Mouse (Mus musculus): ENCODE data around the gene Slc7a15. TPM values are rescaled to one million over a fixed set of nuclear protein-coding genes. Genes with fewer than 3 reads are reported as not detected.
"Not testable (repeated sequence)": the region's sequence is repeated elsewhere in the genome, so short reads cannot be mapped to it uniquely, and the experiment has no call there.

The Slc7a15 gene
- polyA plus RNA-seq, 1 experiment from 2014 or later = not detected

DNA sequence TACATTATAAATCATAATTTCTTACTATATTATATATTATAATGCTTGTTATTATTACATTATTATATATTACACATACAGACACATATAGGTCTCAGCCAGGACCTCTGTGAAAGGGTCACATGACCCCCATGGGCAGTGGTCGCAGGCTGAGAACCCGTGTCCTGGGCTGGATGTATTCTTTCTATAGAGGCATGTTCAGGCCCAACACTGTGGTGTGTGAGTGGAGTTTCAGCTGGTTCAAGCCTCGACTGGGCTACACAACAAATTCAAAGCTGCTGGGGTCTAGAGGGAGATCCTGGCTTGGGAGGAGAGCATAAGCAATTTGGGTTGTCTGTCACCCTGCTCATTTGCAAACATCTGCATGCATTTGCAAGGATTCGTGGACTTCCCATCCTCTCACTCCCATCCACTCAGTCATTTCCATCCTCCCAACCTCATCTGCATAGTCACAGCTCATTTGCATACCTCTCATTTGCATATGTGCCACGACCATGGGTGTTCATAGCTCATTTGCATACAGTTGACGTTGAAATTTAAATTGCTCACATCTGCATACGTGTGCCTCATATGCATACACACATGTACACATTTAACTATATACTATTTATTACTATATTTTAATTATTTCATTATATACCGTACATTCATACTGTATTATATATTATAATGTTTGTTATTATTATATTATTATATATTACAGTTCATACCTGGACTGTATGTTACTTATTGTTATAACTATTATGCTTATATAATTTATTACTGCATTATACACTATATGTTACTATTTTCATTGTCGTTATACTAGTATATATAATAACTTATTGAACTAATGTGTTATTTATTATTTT is 21.2 kb upstream of the Slc7a15 start:
- H3K36me3 ChIP-seq (replicated peaks) = peaks cover 5% of the 10 kb centered on the region
- no peak overlapping the region for H3K27ac ChIP-seq
- no peak overlapping the region for H3K4me3 ChIP-seq
- H3K27me3 ChIP-seq (ENCODE audit: poor library complexity, severe bottlenecking) = no peaks in the 10 kb centered on the region
- peaks cover 3% of the 10 kb centered on the region; the same call in 1 of the 2 replicates for H3K9me3 ChIP-seq
- DNase-seq (ENCODE audit: extremely low spot score, low spot score) = no peak
- no peaks in the 10 kb centered on the region for H3K4me1 ChIP-seq
- 93% methylated on average over 9 of the region's 9 CpGs for WGBS

DNA sequence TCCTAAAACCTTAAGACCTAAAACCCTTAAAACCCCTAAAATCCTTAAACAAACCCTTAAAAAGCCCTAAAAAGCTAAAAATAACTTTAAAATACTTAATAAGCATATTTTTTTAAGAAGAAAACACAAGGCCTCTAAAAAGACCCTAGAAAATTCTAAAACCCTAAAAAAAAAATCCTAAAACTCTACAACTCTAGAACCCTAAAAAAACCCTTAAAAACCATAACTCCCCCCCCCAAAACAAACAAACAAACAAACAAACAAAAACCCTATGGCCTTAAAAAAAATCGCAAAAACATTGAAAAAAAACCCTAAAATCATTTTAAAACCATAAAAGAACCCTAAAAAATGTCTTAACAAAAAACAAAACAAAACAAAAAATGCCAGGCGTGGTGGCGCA is 19.4 kb upstream of the Slc7a15 start:
- H3K9me3 ChIP-seq = peaks cover 3% of the 10 kb centered on the region; the same call in 1 of the 2 replicates
- WGBS = 92% methylated on average over 3 of the region's 3 CpGs
- H3K27ac ChIP-seq = no peak overlapping the region
- H3K4me3 ChIP-seq = no peak overlapping the region
- no peaks in the 10 kb centered on the region for H3K27me3 ChIP-seq (ENCODE audit: poor library complexity, severe bottlenecking)
- H3K4me1 ChIP-seq = no peaks in the 10 kb centered on the region
- DNase-seq (ENCODE audit: extremely low spot score, low spot score) = no peak
- H3K36me3 ChIP-seq (replicated peaks) = peaks cover 5% of the 10 kb centered on the region

DNA sequence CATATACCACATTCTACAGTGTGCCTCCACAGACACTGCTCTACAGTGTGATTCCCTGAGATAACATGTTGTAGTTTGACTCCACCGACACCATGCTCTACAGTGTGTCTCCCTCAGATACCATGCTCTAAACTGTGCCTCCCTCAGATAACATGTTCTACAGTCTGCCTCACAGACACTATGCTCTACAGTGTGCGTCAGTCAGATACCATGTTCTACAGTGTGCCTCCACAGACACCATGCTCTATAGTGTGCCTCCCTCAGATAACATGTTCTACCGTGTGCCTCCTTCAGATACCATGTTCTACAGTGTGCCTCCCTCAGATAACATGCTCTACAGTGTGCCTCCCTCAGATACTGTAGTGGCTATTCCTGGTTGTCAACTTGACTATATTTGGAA is 10.2 kb upstream of the Slc7a15 start:
- Histone ChIP-seq H3K27ac (no peak overlapping the region), H3K4me1 (no peaks in the 10 kb centered on the region), H3K36me3 (replicated peaks) (no peaks in the 10 kb centered on the region), H3K9me3 (0 out of 2 replicates have a peak, but pooled peaks cover 2% of the 10 kb centered on the region), H3K4me3 (no peak overlapping the region), H3K27me3 (ENCODE audit: poor library complexity, severe bottlenecking) (no peaks in the 10 kb centered on the region)
- 94% methylated on average over 3 of the region's 3 CpGs for WGBS
- no peak for DNase-seq (ENCODE audit: extremely low spot score, low spot score)

DNA sequence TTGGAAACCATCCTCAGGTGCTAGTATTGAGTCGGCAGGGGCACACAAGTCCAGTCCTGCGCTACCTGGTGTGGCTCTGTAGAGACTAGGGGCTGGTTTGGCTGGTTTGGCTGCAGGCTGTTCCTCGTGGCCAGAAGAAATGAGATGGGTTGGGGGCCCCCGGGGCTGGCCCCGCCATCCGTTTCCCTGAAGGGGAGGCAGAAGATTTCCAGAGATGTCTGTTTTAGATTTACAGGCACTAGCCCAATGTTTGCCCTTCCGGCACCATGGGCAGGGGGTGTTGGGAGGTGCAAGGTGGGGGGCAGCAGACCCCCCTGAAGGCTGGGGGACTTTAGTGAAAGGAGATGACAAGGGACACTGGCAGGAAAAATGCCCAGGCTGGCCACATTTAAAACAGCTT is 3.3 kb downstream of the Slc7a15 start:
- Histone ChIP-seq H3K4me1 (no peaks in the 10 kb centered on the region), H3K9me3 (peaks cover 13% of the 10 kb centered on the region; the same call in 1 of the 2 replicates), H3K4me3 (no peak overlapping the region), H3K36me3 (replicated peaks) (no peaks in the 10 kb centered on the region), H3K27ac (no peak overlapping the region), H3K27me3 (ENCODE audit: poor library complexity, severe bottlenecking) (no peaks in the 10 kb centered on the region)
- DNase-seq (ENCODE audit: extremely low spot score, low spot score) = no peak
- 95% methylated on average over 7 of the region's 7 CpGs for WGBS

DNA sequence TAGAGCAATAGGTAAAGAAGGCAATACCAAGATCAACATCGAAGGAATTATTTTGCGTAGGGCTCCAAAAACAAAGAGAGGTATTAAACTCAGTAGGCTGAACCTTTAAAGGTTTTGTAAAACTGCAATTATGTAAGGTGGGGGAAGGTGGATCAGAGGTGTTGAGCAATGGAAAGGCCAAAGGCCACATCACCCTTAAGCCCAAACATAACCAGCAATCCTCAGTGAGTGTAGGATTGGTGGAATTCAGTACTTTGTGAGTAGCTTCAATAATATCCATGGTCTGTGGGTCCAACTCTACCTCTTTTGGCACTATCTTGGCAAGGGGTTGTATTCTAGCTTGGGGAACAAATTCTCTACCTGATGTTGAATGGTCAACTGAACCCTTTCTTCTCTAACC is 7.5 kb downstream of the Slc7a15 start:
- not testable (repeated sequence) for H3K4me1 ChIP-seq; H3K27ac ChIP-seq; H3K27me3 ChIP-seq (ENCODE audit: poor library complexity, severe bottlenecking); H3K9me3 ChIP-seq; H3K4me3 ChIP-seq; H3K36me3 ChIP-seq (replicated peaks); DNase-seq (ENCODE audit: extremely low spot score, low spot score)
- WGBS = 93% methylated on average over 2 of the region's 2 CpGs

GRCm38 (mm10) chr12:8573405-8573804 is 25.5 kb downstream of the Slc7a15 start:
- DNase-seq (ENCODE audit: extremely low spot score, low spot score) = no peak
- no peaks in the 10 kb centered on the region; the same call in 1 of the 2 replicates for H3K9me3 ChIP-seq
- no peaks in the 10 kb centered on the region for H3K36me3 ChIP-seq (replicated peaks)
- WGBS = 78% methylated on average over 11 of the region's 11 CpGs
- peaks cover 7% of the 10 kb centered on the region; the same call in 1 of the 2 replicates for H3K4me1 ChIP-seq
- no peak overlapping the region for H3K27ac ChIP-seq
- no peak overlapping the region for H3K4me3 ChIP-seq
- H3K27me3 ChIP-seq (ENCODE audit: poor library complexity, severe bottlenecking) = no peaks in the 10 kb centered on the region

DNA sequence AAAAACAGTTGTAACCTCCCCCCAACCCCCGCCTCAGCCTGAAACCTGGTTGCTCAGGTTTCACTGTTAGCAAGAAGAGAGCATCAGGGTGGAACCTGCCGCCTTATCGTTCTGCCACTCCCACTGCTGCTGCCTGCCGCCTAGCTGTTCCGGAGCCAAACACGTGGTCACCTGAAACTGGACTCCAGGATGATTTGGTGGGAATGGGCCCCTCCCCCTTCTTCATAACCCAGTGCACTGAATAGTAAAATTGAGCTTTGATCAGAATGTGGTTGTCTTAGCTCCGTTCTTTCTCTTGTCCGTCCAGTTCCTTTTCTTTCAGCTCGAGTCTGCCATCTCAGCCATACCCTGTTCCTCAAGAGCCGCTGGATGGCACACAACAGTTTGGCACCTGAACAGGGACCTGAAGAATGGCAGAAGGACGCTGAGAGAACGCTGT is 26.9 kb downstream of the Slc7a15 start:
- H3K9me3 ChIP-seq; H3K4me1 ChIP-seq; H3K27me3 ChIP-seq (ENCODE audit: poor library complexity, severe bottlenecking); DNase-seq (ENCODE audit: extremely low spot score, low spot score); H3K36me3 ChIP-seq (replicated peaks); H3K27ac ChIP-seq; H3K4me3 ChIP-seq: not testable (repeated sequence)
- whole genome bisulfite sequencing = 50% methylated on average over 12 of the region's 12 CpGs

GRCm38 (mm10) chr12:8571287-8571902 is 27.5 kb downstream of the Slc7a15 start:
- 85% methylated on average over 2 of the region's 2 CpGs for WGBS
- H3K27ac ChIP-seq; H3K4me1 ChIP-seq; H3K27me3 ChIP-seq (ENCODE audit: poor library complexity, severe bottlenecking); H3K36me3 ChIP-seq (replicated peaks); DNase-seq (ENCODE audit: extremely low spot score, low spot score); H3K9me3 ChIP-seq; H3K4me3 ChIP-seq: not testable (repeated sequence)

DNA sequence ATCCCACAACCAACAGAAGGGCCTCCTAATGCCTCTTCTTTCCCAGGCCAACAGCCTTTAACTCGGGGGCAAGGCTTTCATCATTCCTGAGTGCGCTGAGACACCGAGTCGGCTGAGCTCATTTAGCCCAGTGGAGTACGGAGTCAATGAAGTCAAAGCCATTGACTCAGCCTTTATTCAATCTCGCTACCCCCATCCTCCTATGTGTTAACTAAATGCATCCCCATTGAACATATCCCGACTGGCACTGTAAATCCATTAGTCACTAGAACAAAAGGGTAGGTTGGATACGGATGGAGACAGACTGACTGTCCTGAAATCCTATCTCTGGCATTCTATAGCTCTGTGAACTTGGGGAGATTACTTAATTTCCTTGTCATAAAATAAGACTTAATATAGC is 36.7 kb downstream of the Slc7a15 start:
- H3K27me3 ChIP-seq (ENCODE audit: poor library complexity, severe bottlenecking); H3K27ac ChIP-seq; H3K4me1 ChIP-seq; H3K9me3 ChIP-seq; H3K36me3 ChIP-seq (replicated peaks); DNase-seq (ENCODE audit: extremely low spot score, low spot score); H3K4me3 ChIP-seq: not testable (repeated sequence)
- WGBS = 88% methylated on average over 8 of the region's 8 CpGs

DNA sequence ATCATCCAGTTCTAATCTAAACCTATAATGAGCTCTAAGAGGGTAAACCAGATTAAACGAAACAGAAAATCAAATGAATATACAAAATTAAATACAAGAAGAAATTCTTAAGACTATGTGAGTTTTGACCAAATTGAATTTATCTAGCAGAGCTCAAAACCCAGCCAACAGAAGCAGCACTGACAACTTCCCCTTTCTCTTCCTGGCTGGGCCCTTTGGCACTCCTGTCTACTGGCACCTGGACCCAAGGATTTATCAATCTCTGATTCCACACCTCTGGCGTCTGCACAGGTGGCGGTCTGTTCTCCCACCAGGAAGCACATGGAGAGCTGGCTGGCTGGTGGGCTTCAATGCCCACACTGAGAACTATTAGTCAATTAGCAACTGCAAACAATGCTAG is 39.0 kb downstream of the Slc7a15 start:
- not testable (repeated sequence) for H3K4me1 ChIP-seq; DNase-seq (ENCODE audit: extremely low spot score, low spot score); H3K4me3 ChIP-seq; H3K27me3 ChIP-seq (ENCODE audit: poor library complexity, severe bottlenecking); H3K9me3 ChIP-seq; H3K27ac ChIP-seq; H3K36me3 ChIP-seq (replicated peaks)
- 88% methylated on average over 3 of the region's 3 CpGs for WGBS

DNA sequence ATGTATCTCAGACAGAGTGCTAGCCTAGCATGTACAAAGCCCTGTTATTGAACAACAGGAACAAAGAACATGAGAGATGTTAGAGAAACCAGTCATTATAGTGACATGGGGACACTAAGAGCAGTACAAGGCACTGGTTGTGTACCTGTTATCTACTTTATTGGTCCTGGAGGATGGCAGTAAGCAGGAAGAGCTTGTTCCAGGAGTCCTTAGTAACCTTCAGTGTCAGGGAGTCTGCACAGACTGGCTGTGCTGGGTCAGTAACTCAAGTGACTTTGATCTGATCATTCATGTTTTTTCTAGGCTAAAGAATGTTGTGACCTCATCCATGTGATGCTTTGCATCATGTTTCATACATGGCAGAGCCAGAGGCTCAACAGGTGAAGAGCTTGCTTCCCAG is 42.7 kb downstream of the Slc7a15 start:
- Histone ChIP-seq H3K4me3 (no peak overlapping the region), H3K27me3 (ENCODE audit: poor library complexity, severe bottlenecking) (no peaks in the 10 kb centered on the region), H3K4me1 (no peaks in the 10 kb centered on the region), H3K27ac (no peak overlapping the region), H3K9me3 (no peaks in the 10 kb centered on the region), H3K36me3 (replicated peaks) (no peaks in the 10 kb centered on the region)
- DNase-seq (ENCODE audit: extremely low spot score, low spot score) = no peak

- no peaks in the 10 kb centered on the region for H3K4me1 ChIP-seq
- H3K36me3 ChIP-seq (replicated peaks) = no peaks in the 10 kb centered on the region
- H3K27ac ChIP-seq = no peak overlapping the region
- no peaks in the 10 kb centered on the region for H3K27me3 ChIP-seq (ENCODE audit: poor library complexity, severe bottlenecking)
- H3K9me3 ChIP-seq = no peaks in the 10 kb centered on the region
- H3K4me3 ChIP-seq = no peak overlapping the region
- no peak for DNase-seq (ENCODE audit: extremely low spot score, low spot score)
Observed at GRCm38 (mm10) chr12:8555419-8555818, 43.4 kb downstream of the Slc7a15 start.

GRCm38 (mm10) chr12:8547357-8547756 is 51.5 kb downstream of the Slc7a15 start:
- no peaks in the 10 kb centered on the region for H3K4me1 ChIP-seq
- no peaks in the 10 kb centered on the region for H3K27me3 ChIP-seq (ENCODE audit: poor library complexity, severe bottlenecking)
- no peaks in the 10 kb centered on the region for H3K36me3 ChIP-seq (replicated peaks)
- H3K9me3 ChIP-seq = no peaks in the 10 kb centered on the region
- 19% methylated on average over 11 of the region's 11 CpGs for WGBS
- H3K4me3 ChIP-seq = no peak overlapping the region
- peak; percentile 74 for DNase-seq (ENCODE audit: extremely low spot score, low spot score)
- no peak overlapping the region for H3K27ac ChIP-seq

Data from forebrain, embryonic 10.5 days (tissue).